Mouse (Mus musculus) heart, embryonic 16.5 days (tissue): ENCODE measurements around the gene Ralgapb. TPM values are rescaled to one million over a fixed set of nuclear protein-coding genes. Genes with fewer than 3 reads are reported as not detected.

Source experiments
- ATAC-seq: fragments of 200-750 bp; cut with Nextera tagmentation; replicated peaks from 2 replicates; pipeline ENCODE4 v1.8.0; 2017; ENCODE audit warnings: moderate number of reproducible peaks; ENCODE audit not compliant: insufficient read depth, low FRiP score; ENCODE audit errors: extremely low read depth
- H3K27ac ChIP-seq: fragments of 300-500 bp; sonication (generic); 2 replicates; pipeline ENCODE4 v1.5.1; 2014; ENCODE audit warnings: mild to moderate bottlenecking, low read length, control low read depth, moderate library complexity
- H3K27me3 ChIP-seq: fragments of 300-500 bp; sonication (generic); 2 replicates; pipeline ENCODE4 v1.6.1; 2014; ENCODE audit warnings: low read length, mixed read lengths; ENCODE audit not compliant: control insufficient read depth, insufficient read depth
- H3K36me3 ChIP-seq: fragments of 300-500 bp; sonication (generic); 2 replicates; pipeline ENCODE4 v1.6.1; 2014; ENCODE audit not compliant: control insufficient read depth, insufficient read depth
- H3K4me1 ChIP-seq: fragments of 300-500 bp; sonication (generic); 2 replicates; pipeline ENCODE4 v1.6.1; 2014; ENCODE audit warnings: low read length, mixed read lengths; ENCODE audit not compliant: control insufficient read depth, insufficient read depth
- H3K4me2 ChIP-seq: fragments of 300-500 bp; sonication (generic); 2 replicates; pipeline ENCODE4 v1.6.1; 2014; ENCODE audit warnings: low read depth, mild to moderate bottlenecking, control low read depth, low read length
- H3K4me3 ChIP-seq: fragments of 300-500 bp; sonication (generic); 2 replicates; pipeline ENCODE4 v1.5.1; 2014; ENCODE audit warnings: mild to moderate bottlenecking, control low read depth, low read length
- H3K9ac ChIP-seq: fragments of 300-500 bp; sonication (generic); 2 replicates; pipeline ENCODE4 v1.6.1; 2014; ENCODE audit warnings: low read length, control low read depth
- H3K9me3 ChIP-seq: fragments of 300-500 bp; sonication (generic); replicated peaks from 2 replicates; pipeline ENCODE4 v1.6.1; 2016; ENCODE audit warnings: low read length; ENCODE audit not compliant: control insufficient read depth
- WGBS: fragments of 180-500 bp; shearing (Covaris S2); extraction: QIAGEN DNeasy Blood & Tissue Kit; methylation state at CpG from one replicate; pipeline ENCODE4 v1.1.7; 2014; 5-methylcytosine and 5-hydroxymethylcytosine counted together
- polyA plus RNA-seq: library from polyadenylated mRNA; unstranded; fragments of >200 nt; fragmentation: Nextera tagmentation; extraction: Ambion mirVana; gene quantifications from 2 replicates; pipeline ENCODE4 v1.2.1, GENCODE M21; 2015

Gene Ralgapb
- polyA plus RNA-seq, 1 experiment from 2014 or later, result 9.1 TPM

- ATAC-seq, result no peak
- Histone ChIP-seq H3K36me3 (peaks cover 27% of the 10 kb centered on the region), H3K4me3 (no peak overlapping the region), H3K27ac (no peak overlapping the region), H3K9ac (no peak overlapping the region), H3K9me3 (no peaks in the 10 kb centered on the region), H3K4me1 (no peaks in the 10 kb centered on the region), H3K27me3 (no peaks in the 10 kb centered on the region), H3K4me2 (no peak overlapping the region)
- WGBS, result 66% methylated on average over 1 of the region's 1 CpGs
Measured at GRCm38 (mm10) chr2:158445814-158446213, 36.2 kb downstream of the Ralgapb start.

DNA sequence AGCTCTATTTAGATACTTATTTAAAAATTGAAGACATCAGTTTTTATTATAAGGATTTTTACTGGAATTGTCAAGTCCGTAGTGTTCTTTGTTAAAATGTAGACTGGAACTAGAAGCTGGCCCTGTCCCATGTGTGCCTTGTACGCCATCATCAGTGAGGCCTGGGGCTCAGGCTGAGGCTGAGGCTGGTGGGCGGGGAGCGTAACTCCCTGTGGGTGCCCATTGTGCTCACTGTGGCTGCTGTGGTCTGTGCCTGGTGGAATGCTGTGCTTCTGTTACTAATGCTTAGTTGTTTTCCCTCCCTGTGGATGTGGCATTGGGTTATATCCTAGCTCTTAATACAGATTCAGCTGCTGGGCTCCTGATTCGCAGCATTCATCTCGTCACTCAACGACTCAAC lies 40.2 kb downstream of the Ralgapb start:
- no peak overlapping the region for H3K27ac ChIP-seq
- H3K9me3 ChIP-seq, result no peaks in the 10 kb centered on the region
- peaks cover 32% of the 10 kb centered on the region for H3K36me3 ChIP-seq
- ATAC-seq, result no peak
- H3K27me3 ChIP-seq, result no peaks in the 10 kb centered on the region
- no peak overlapping the region for H3K4me2 ChIP-seq
- 75% methylated on average over 7 of the region's 7 CpGs for WGBS
- H3K9ac ChIP-seq, result no peak overlapping the region
- H3K4me3 ChIP-seq, result no peak overlapping the region
- no peaks in the 10 kb centered on the region for H3K4me1 ChIP-seq

DNA sequence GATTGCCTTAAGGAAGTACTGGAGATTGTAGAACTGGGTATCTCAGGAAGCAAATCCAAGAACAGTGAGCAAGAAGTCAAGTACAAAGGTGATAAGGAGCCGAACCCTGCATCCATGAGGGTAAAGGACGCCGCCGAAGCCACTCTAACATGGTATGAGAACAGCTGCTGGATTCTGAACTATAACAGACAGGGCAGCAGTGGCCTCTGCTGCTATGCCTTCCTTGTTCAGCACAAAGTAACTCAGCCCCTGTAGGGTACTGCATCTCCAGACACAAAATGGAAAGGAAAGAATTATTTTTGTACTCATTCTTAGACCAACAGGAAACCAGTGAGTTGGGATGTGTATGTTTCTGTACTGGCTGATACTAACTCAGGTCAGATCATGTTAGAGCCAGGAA lies 46.8 kb downstream of the Ralgapb start:
- Histone ChIP-seq H3K9ac (no peak overlapping the region), H3K4me2 (no peak overlapping the region), H3K9me3 (no peaks in the 10 kb centered on the region), H3K27me3 (no peaks in the 10 kb centered on the region), H3K4me1 (no peaks in the 10 kb centered on the region), H3K4me3 (no peak overlapping the region), H3K36me3 (peaks cover 29% of the 10 kb centered on the region), H3K27ac (no peak overlapping the region)
- ATAC-seq, result no peak
- 72% methylated on average over 4 of the region's 4 CpGs for WGBS

DNA sequence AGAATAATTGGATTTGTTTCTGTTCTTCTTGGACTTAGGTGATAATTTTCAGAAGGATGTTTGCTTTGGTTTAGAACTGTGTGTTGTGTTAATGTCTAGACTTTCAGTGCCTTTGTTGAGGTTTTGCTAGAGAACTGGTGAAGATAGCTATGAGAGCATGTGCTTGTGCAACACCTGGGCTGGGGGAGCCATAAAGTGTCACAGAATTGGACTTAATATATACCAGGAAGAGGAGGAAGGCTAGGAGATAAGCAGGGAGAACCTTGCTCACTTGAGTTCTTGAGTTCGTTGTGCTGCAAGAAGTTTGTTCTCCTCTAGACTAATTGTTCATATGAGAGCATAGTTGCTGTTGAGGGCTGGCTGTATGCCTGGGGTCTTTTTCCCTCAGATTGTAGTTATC lies 48.0 kb downstream of the Ralgapb start:
- Histone ChIP-seq H3K36me3 (peaks cover 24% of the 10 kb centered on the region), H3K27me3 (no peaks in the 10 kb centered on the region), H3K4me3 (no peak overlapping the region), H3K4me1 (no peaks in the 10 kb centered on the region), H3K4me2 (no peak overlapping the region), H3K9me3 (no peaks in the 10 kb centered on the region), H3K9ac (no peak overlapping the region), H3K27ac (no peak overlapping the region)
- WGBS, result 81% methylated on average over 1 of the region's 1 CpGs
- no peak for ATAC-seq

DNA sequence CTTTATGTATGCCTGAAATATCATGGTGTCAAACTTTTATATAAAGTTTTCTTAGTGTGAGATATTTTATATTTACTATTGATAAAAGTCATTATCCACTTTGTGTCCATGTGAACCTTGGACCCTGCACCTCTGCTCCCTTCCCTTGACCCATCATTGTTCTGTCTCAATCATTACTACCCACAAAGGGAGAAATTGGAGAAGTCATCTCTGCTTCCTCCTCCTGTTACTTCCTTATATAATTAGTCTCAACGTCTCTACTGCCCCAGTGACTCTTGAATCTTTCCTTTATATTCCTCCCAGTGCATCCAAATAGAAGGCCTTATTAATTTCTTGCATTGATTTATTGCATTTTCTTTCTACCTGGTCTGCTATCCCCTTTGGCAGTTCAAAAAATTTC lies 52.8 kb downstream of the Ralgapb start:
- H3K27ac ChIP-seq, result no peak overlapping the region
- WGBS, result 71% methylated on average over 1 of the region's 1 CpGs
- no peak overlapping the region for H3K9ac ChIP-seq
- no peaks in the 10 kb centered on the region for H3K4me1 ChIP-seq
- no peaks in the 10 kb centered on the region for H3K9me3 ChIP-seq
- H3K36me3 ChIP-seq, result peaks cover 30% of the 10 kb centered on the region
- no peak overlapping the region for H3K4me3 ChIP-seq
- no peak overlapping the region for H3K4me2 ChIP-seq
- no peak for ATAC-seq
- H3K27me3 ChIP-seq, result no peaks in the 10 kb centered on the region

DNA sequence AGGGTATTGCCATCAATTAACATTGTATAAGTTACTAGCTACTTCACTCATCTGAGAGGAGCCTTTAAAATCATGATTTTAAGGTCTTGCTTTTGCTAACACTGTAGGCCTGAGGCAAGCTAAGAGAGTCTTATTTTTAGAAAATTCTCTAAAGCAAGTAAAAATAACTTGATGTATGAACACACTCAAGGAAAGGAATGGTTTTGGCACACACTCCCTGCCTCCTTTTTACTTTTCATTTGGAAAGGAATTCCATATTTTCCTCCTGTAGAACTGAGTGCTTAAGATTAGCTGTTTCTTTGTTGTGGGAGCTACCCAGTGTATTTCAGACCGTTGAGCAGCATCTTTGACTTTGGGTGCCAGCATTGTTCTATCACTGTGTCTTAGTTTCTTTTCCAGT lies 64.5 kb downstream of the Ralgapb start:
- peaks cover 25% of the 10 kb centered on the region for H3K36me3 ChIP-seq
- no peak for ATAC-seq
- 82% methylated on average over 1 of the region's 1 CpGs for WGBS
- H3K9ac ChIP-seq, result no peak overlapping the region
- H3K4me2 ChIP-seq, result no peak overlapping the region
- H3K27me3 ChIP-seq, result no peaks in the 10 kb centered on the region
- no peaks in the 10 kb centered on the region for H3K9me3 ChIP-seq
- no peak overlapping the region for H3K4me3 ChIP-seq
- H3K27ac ChIP-seq, result no peak overlapping the region
- H3K4me1 ChIP-seq, result no peaks in the 10 kb centered on the region

- H3K4me3 ChIP-seq, result no peak overlapping the region
- no peaks in the 10 kb centered on the region for H3K9me3 ChIP-seq
- no peaks in the 10 kb centered on the region for H3K27me3 ChIP-seq
- peaks cover 39% of the 10 kb centered on the region for H3K36me3 ChIP-seq
- ATAC-seq, result no peak
- H3K4me1 ChIP-seq, result no peaks in the 10 kb centered on the region
- H3K27ac ChIP-seq, result no peak overlapping the region
- H3K9ac ChIP-seq, result no peak overlapping the region
- H3K4me2 ChIP-seq, result no peak overlapping the region
- 81% methylated on average over 3 of the region's 3 CpGs for WGBS
Measured at GRCm38 (mm10) chr2:158477640-158478039, 68.0 kb downstream of the Ralgapb start.

- WGBS, result 87% methylated on average over 5 of the region's 5 CpGs
- Histone ChIP-seq H3K27ac (no peak overlapping the region), H3K27me3 (no peaks in the 10 kb centered on the region), H3K36me3 (peaks cover 26% of the 10 kb centered on the region), H3K4me1 (no peaks in the 10 kb centered on the region), H3K4me2 (no peak overlapping the region), H3K4me3 (no peak overlapping the region), H3K9ac (no peak overlapping the region), H3K9me3 (no peaks in the 10 kb centered on the region)
- no peak for ATAC-seq
Measured at GRCm38 (mm10) chr2:158498457-158498856, 88.8 kb downstream of the Ralgapb start.

DNA sequence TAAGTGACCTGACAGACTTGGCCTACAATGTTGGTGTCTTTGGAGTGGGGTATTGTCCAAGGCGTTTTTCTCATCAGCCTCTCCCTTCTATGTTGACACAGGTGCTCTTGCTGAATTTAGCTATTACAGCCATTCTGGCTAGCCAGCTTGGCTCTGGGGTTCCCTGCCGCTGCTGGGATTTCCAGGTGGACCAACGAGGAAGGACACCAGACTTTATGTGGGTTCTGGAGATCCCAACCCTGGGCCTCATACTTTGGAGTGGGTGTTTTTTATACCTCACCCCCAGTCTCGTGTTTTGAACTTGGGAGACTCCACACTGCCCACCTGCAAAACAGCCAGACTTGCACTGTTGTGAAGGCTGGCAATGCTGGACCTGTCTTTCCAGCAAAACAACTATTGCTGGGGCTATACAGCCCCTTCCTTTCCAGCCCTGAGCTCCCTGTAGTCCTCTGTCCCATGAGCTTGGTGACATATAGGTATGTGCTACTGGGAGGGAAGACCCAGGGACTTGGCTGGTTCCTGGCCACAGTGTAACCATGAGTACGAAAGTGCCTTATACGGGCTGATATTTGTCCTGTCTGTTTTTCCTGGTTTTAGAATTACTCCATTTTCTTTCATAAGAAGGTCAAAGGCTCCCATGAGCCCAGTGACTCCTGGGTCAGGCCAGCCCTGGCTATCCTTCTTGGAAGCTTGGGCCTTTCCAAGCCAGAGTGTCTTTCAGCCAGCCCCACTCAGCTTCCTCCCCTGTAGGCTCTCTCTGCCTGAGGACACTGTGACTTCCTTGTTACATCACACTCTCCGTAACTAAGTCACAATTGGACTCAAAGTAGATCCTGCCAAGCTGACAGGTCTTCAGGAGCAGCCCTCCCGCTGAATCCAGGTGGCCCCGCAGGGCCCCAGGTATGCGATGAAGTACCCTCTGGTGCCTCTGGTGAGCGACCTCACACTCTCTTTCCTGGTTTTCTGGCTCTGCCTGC lies 92.5 kb downstream of the Ralgapb start, which contains the start of gene Adig:
Gene Adig, plus strand, starts transcription at position 777 of the 977 bp plus-strand sequence.
- no peak within 1 kb of the TSS for H3K4me2 ChIP-seq
- 74% methylated on average over 11 of the region's 11 CpGs for WGBS
- H3K4me1 ChIP-seq, result no peaks in the 10 kb centered on the region
- ATAC-seq, result no peak
- H3K27ac ChIP-seq, result no peak within 1 kb of the TSS
- peaks cover 5% of the 10 kb centered on the region for H3K36me3 ChIP-seq
- no peaks in the 10 kb centered on the region for H3K27me3 ChIP-seq
- H3K9me3 ChIP-seq, result no peaks in the 10 kb centered on the region
- no peak within 1 kb of the TSS for H3K9ac ChIP-seq
- H3K4me3 ChIP-seq, result no peak within 1 kb of the TSS
